Mouse (Mus musculus): ENCODE measurements around the gene Cdkn1a.

The Cdkn1a gene

GRCm38 (mm10) chr17:29117006-29117648 is 26.4 kb downstream of the Cdkn1a start:
- no peak for DNase-seq (ENCODE audit: low spot score in 2 of 2)

GRCm38 (mm10) chr17:29118057-29118456 is 27.3 kb downstream of the Cdkn1a start:
- DNase-seq (ENCODE audit: low spot score in 2 of 2) = no peak

- peak in 1 of 2 experiments; percentile 3 for DNase-seq (ENCODE audit: low spot score in 2 of 2)
Observed at GRCm38 (mm10) chr17:29120666-29121065, 29.9 kb downstream of the Cdkn1a start.

- DNase-seq (ENCODE audit: low spot score in 2 of 2) = peak in 1 of 2 experiments; percentile 4
Observed at GRCm38 (mm10) chr17:29122817-29123216, 32.0 kb downstream of the Cdkn1a start.

GRCm38 (mm10) chr17:29123578-29124174 is 32.9 kb downstream of the Cdkn1a start:
- no peak for DNase-seq (ENCODE audit: low spot score in 2 of 2)

GRCm38 (mm10) chr17:29126561-29126960 is 35.8 kb downstream of the Cdkn1a start:
- DNase-seq (ENCODE audit: low spot score in 2 of 2) = peak in 1 of 2 experiments; percentile 3

GRCm38 (mm10) chr17:29129341-29129740 is 38.6 kb downstream of the Cdkn1a start:
- DNase-seq (ENCODE audit: low spot score in 2 of 2) = no peak

GRCm38 (mm10) chr17:29135066-29135465 is 44.3 kb downstream of the Cdkn1a start:
- no peak for DNase-seq (ENCODE audit: low spot score in 2 of 2)

GRCm38 (mm10) chr17:29136236-29136635 is 45.5 kb downstream of the Cdkn1a start:
- DNase-seq (ENCODE audit: low spot score in 2 of 2) = no peak

- no peak for DNase-seq (ENCODE audit: low spot score in 2 of 2)
Observed at GRCm38 (mm10) chr17:29137906-29138305, 47.1 kb downstream of the Cdkn1a start.

GRCm38 (mm10) chr17:29141577-29141976 is 50.8 kb downstream of the Cdkn1a start:
- no peak for DNase-seq (ENCODE audit: low spot score in 2 of 2)

GRCm38 (mm10) chr17:29143266-29143665 is 52.5 kb downstream of the Cdkn1a start:
- DNase-seq (ENCODE audit: low spot score in 2 of 2) = no peak

GRCm38 (mm10) chr17:29145101-29145500 is 54.3 kb downstream of the Cdkn1a start:
- no peak for DNase-seq (ENCODE audit: low spot score in 2 of 2)

GRCm38 (mm10) chr17:29147273-29147672 is 56.5 kb downstream of the Cdkn1a start:
- no peak for DNase-seq (ENCODE audit: low spot score in 2 of 2)

- no peak for DNase-seq (ENCODE audit: low spot score in 2 of 2)
Observed at GRCm38 (mm10) chr17:29147773-29148172, 57.0 kb downstream of the Cdkn1a start.

- DNase-seq (ENCODE audit: low spot score in 2 of 2) = no peak
Observed at GRCm38 (mm10) chr17:29149766-29150165, 59.0 kb downstream of the Cdkn1a start.

All from frontal cortex, postnatal 10 days (tissue).